Mouse (Mus musculus) adrenal gland, postnatal 25 days (tissue): ENCODE measurements around the gene Mpv17l. TPM values are rescaled to one million over a fixed set of nuclear protein-coding genes. Genes with fewer than 3 reads are reported as not detected.

ENCODE experiments used
- total RNA-seq: library from RNA; stranded (reverse); gene quantifications from 2 replicates; pipeline ENCODE4 v1.2.3, GENCODE M21; 2021

The Mpv17l gene
- total RNA-seq, 1 experiment from 2014 or later, result 13.1 TPM

Other genes with a start within 250 kb of the Mpv17l start
- gene Parn, start 235.0 kb upstream of the Mpv17l start, total RNA-seq, result 36.5 and 47.5 TPM in 2 replicates
- 52.8 and 60.4 TPM in 2 replicates for gene Bfar, start 231.3 kb upstream of the Mpv17l start, total RNA-seq
- 5.6 and 7.8 TPM in 2 replicates for gene 3110001I22Rik, start 231.2 kb upstream of the Mpv17l start, total RNA-seq
- not detected in 2 replicates for gene Pla2g10, start 172.2 kb upstream of the Mpv17l start, total RNA-seq
- 48.6 and 50.0 TPM in 2 replicates for gene Rrn3, start 122.5 kb upstream of the Mpv17l start, total RNA-seq
- gene Ntan1, start 84.3 kb upstream of the Mpv17l start, total RNA-seq, result 49.6 TPM in 2 replicates
- gene Pdxdc1, start within 50 bp of the Mpv17l start, total RNA-seq, result 84.2 and 86.3 TPM in 2 replicates
- gene 2900011O08Rik, start 83.4 kb downstream of the Mpv17l start, total RNA-seq, result 1.5 and 1.9 TPM in 2 replicates
- 0.94 TPM in 1 of 2 replicates, not detected in the other for gene Ifitm7, start 83.7 kb downstream of the Mpv17l start, total RNA-seq